Mouse (Mus musculus): Measurements from ENCODE around the gene Pin4.
A peak's percentile ranks its signal among the peaks of the same experiment; 100 is the strongest.

Gene Pin4

GRCm38 (mm10) chrX:102156618-102157422, 37.6 kb downstream of the Pin4 start, which contains the start of gene Ercc6l:
Gene Ercc6l, minus strand, starts transcription at chrX:102157091.
- peak; percentile 81 for DNase-seq (ENCODE audit: low read depth)

- DNase-seq (ENCODE audit: low read depth): no peak
Measured at GRCm38 (mm10) chrX:102157423-102157791, 38.2 kb downstream of the Pin4 start.

- no peak for DNase-seq (ENCODE audit: low read depth)
Measured at GRCm38 (mm10) chrX:102159778-102160177, 40.5 kb downstream of the Pin4 start.

GRCm38 (mm10) chrX:102160528-102160927, 41.3 kb downstream of the Pin4 start:
- no peak for DNase-seq (ENCODE audit: low read depth)

- DNase-seq (ENCODE audit: low read depth): no peak
Measured at GRCm38 (mm10) chrX:102163096-102163495, 43.8 kb downstream of the Pin4 start.

GRCm38 (mm10) chrX:102163529-102163928, 44.3 kb downstream of the Pin4 start:
- no peak for DNase-seq (ENCODE audit: low read depth)

- DNase-seq (ENCODE audit: low read depth): no peak
Measured at GRCm38 (mm10) chrX:102166521-102166920, 47.3 kb downstream of the Pin4 start.

- no peak for DNase-seq (ENCODE audit: low read depth)
Measured at GRCm38 (mm10) chrX:102166986-102167385, 47.7 kb downstream of the Pin4 start.

- DNase-seq (ENCODE audit: low read depth): no peak
Measured at GRCm38 (mm10) chrX:102169724-102170123, 50.5 kb downstream of the Pin4 start.

GRCm38 (mm10) chrX:102170135-102170534, 50.9 kb downstream of the Pin4 start:
- DNase-seq (ENCODE audit: low read depth): no peak

GRCm38 (mm10) chrX:102170900-102171299, 51.7 kb downstream of the Pin4 start:
- no peak for DNase-seq (ENCODE audit: low read depth)

GRCm38 (mm10) chrX:102175538-102176287, 56.5 kb downstream of the Pin4 start:
- no peak for DNase-seq (ENCODE audit: low read depth)

Measured in c-Kit-positive CD71-negative TER-119-negative erythroid progenitor cells, embryonic 14.5 days (primary cell).